In the genomic region with DNA sequence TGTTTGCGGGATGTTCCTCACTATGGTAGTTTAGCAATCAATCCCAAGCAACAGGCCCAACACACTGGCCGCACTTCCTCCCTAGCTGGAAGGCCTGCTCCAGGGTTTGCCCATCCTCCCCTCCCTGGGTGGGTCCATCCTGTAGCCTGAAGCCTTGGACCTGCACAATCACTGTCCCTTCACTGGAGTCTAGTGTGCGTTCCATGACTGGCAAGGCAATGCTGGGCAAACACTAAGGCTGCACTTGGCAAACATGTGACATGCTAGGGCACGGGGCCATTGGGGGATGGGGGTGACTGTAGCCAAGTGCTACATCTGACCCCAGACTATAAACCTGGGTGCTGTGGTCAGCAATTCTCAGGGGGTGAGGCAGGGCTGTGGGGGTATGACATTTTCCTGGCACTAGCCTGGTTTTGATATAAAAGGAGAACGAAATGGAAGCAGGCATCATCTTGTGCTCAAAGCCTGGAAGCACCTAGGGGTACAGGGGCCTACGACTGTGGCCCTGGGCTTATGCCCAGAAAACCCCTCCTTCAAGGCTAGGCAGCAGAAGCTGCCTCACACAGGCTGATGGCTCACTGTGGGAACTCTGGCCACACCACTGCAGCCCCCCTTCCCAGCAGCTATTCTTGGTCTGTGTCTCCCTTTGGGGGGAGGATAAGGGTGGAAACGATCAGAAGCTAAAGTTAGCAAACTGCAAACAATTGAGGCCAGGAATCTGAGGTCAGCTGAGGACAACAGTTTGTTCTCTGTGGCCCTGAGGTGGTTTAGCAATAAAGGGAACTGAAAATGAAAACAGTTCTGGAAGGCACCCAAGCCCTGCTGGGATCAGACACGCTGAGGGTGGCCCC, we compare ENCODE assay signal across 8 mouse cellular contexts. TPM values are rescaled to one million over a fixed set of nuclear protein-coding genes. Genes with fewer than 3 reads are reported as not detected.
DNase-seq lines count a peak whose midpoint lies in the region; ATAC-seq and TF ChIP-seq lines count a peak whose summit lies in the region.

No protein-coding gene starts in this region.

- no peaks in the 10 kb centered on the region for H3K27me3 ChIP-seq in forebrain, embryonic 13.5 days
- H3K27me3 ChIP-seq in limb, embryonic 14.5 days (ENCODE audit: control insufficient read depth, insufficient read depth, low read length) = no peaks in the 10 kb centered on the region
- no peaks in the 10 kb centered on the region for H3K27me3 ChIP-seq in midbrain, postnatal 0 days (ENCODE audit: insufficient read depth, low read length)

- TF ChIP-seq POLR2A in limb, embryonic 14.5 days (IDR thresholded peaks at IDR 0.05; ENCODE audit: borderline replicate concordance, extremely low read depth, insufficient read depth, insufficient read length) = no peak

- intact Hi-C loops in heart, postnatal 36 days (cut with DNase I) = loop anchor here (2.0 kb wide), 1 partner anchor 25 kb away; no protein-coding TSS in a partner anchor

- peak; percentile 81 to 96 for DNase-seq in adrenal gland, adult (ENCODE audit: inconsistent age in 2 of 2, low spot score in 1 of 2)
- no peak for DNase-seq in adrenal gland, postnatal 4 days (ENCODE audit: low spot score in 2 of 2)
- DNase-seq in adrenal gland, postnatal 10 days = peak; percentile 84
- peak; percentile 78 to 89 for DNase-seq in heart, postnatal 36 days
- DNase-seq in limb, embryonic 14.5 days (ENCODE audit: low spot score) = peak; percentile 36
- DNase-seq in midbrain, postnatal 0 days (ENCODE audit: low spot score) = peak; percentile 45

- no peak overlapping the region for H3K4me3 ChIP-seq in forebrain, embryonic 13.5 days
- H3K4me3 ChIP-seq in limb, embryonic 14.5 days (replicated peaks; ENCODE audit: low read length) = no peak overlapping the region
- H3K4me3 ChIP-seq in midbrain, postnatal 0 days (ENCODE audit: low read depth, low read length) = no peak overlapping the region

- no peak overlapping the region for H3K9ac ChIP-seq in forebrain, embryonic 13.5 days
- H3K9ac ChIP-seq in limb, embryonic 14.5 days (ENCODE audit: low read depth, low read length, severe bottlenecking) = no peak overlapping the region
- H3K9ac ChIP-seq in midbrain, postnatal 0 days (replicated peaks; ENCODE audit: low read length, poor library complexity, severe bottlenecking) = no peak overlapping the region

- peaks cover 64% of the 10 kb centered on the region for H3K4me1 ChIP-seq in forebrain, embryonic 13.5 days
- H3K4me1 ChIP-seq in limb, embryonic 14.5 days (ENCODE audit: control insufficient read depth, insufficient read depth, low read length) = peaks cover 45% of the 10 kb centered on the region
- H3K4me1 ChIP-seq in midbrain, postnatal 0 days (ENCODE audit: insufficient read depth, low read length) = peaks cover 12% of the 10 kb centered on the region

- no peak overlapping the region for H3K4me2 ChIP-seq in forebrain, embryonic 13.5 days
- no peak overlapping the region for H3K4me2 ChIP-seq in limb, embryonic 14.5 days (replicated peaks; ENCODE audit: low read depth, low read length, severe bottlenecking)
- no peak overlapping the region for H3K4me2 ChIP-seq in midbrain, postnatal 0 days (ENCODE audit: low read depth, low read length, poor library complexity, severe bottlenecking)

- WGBS in forebrain, embryonic 13.5 days = 59% methylated on average over 8 of the region's 8 CpGs
- WGBS in limb, embryonic 14.5 days = 53% methylated on average over 8 of the region's 8 CpGs
- WGBS in midbrain, postnatal 0 days = 54% methylated on average over 8 of the region's 8 CpGs

- peak overlapping the region; percentile 48 for H3K27ac ChIP-seq in forebrain, embryonic 13.5 days
- H3K27ac ChIP-seq in limb, embryonic 14.5 days (replicated peaks; ENCODE audit: low read depth, low read length) = peak overlapping the region; percentile 52
- H3K27ac ChIP-seq in midbrain, postnatal 0 days (ENCODE audit: low read depth, low read length) = peak overlapping the region; percentile 32

- H3K9me3 ChIP-seq in forebrain, embryonic 13.5 days (replicated peaks) = no peaks in the 10 kb centered on the region
- H3K9me3 ChIP-seq in limb, embryonic 14.5 days (ENCODE audit: control insufficient read depth, low read length) = no peaks in the 10 kb centered on the region
- no peaks in the 10 kb centered on the region for H3K9me3 ChIP-seq in midbrain, postnatal 0 days (ENCODE audit: low read length)

- ATAC-seq in forebrain, embryonic 13.5 days = peak; percentile 19; the same call in 1 of the 2 replicates
- no peak for ATAC-seq in limb, embryonic 14.5 days (ENCODE audit: low FRiP score, low read depth)
- ATAC-seq in midbrain, postnatal 0 days (ENCODE audit: low FRiP score) = 0 out of 2 replicates have a peak, but pooled peaks have one; percentile 17
- no peak for ATAC-seq in erythroblast, adult 5-6 weeks (replicated peaks; ENCODE audit: low FRiP score, poor library complexity, severe bottlenecking)

- no peaks in the 10 kb centered on the region for H3K36me3 ChIP-seq in forebrain, embryonic 13.5 days (ENCODE audit: poor library complexity, severe bottlenecking)
- H3K36me3 ChIP-seq in limb, embryonic 14.5 days (ENCODE audit: control insufficient read depth, insufficient read depth, low read length) = no peaks in the 10 kb centered on the region
- no peaks in the 10 kb centered on the region for H3K36me3 ChIP-seq in midbrain, postnatal 0 days (ENCODE audit: insufficient read depth, low read length)

- no peak for TF ChIP-seq CTCF in midbrain, postnatal 0 days (IDR thresholded peaks at IDR 0.05)

RNA-seq across cellular contexts. Expression of a gene that starts 5.0 kb away (rescaled TPM):
- total RNA-seq in adrenal gland, postnatal 4 days (2021) = not detected
- total RNA-seq in adrenal gland, postnatal 10 days (2021) = not detected
- polyA plus RNA-seq in forebrain, embryonic 13.5 days (2015; fragmentation: Nextera tagmentation; extraction: Ambion mirVana) = 0.22 TPM in 1 of 2 replicates, not detected in the other
- total RNA-seq in heart, postnatal 36 days (2021) = not detected
- polyA plus RNA-seq in limb, embryonic 14.5 days (2012; rRNA removed) = not detected in 2 replicates
- polyA plus RNA-seq in limb, embryonic 14.5 days (2014; fragmentation: Nextera tagmentation; extraction: Ambion mirVana) = not detected in 2 replicates
- total RNA-seq in midbrain, postnatal 0 days (2014; rRNA removed) = not detected in 2 replicates
- not detected in 2 replicates for polyA plus RNA-seq in midbrain, postnatal 0 days (2015; fragmentation: Nextera tagmentation; extraction: Ambion mirVana)
- not detected in 2 replicates for total RNA-seq in erythroblast, adult 5-6 weeks (2015; ENCODE audit: low replicate concordance)
- not detected in 2 replicates for total RNA-seq in erythroblast, adult 5-6 weeks (2017; ENCODE audit: low replicate concordance)

RNA-seq across cellular contexts. Expression of a gene that starts 27.1 kb away (rescaled TPM):
- 10 to 100 TPM; 70.9 to 77.5 TPM for total RNA-seq in adrenal gland, postnatal 4 days (2021)
- total RNA-seq in adrenal gland, postnatal 10 days (2021) = 10 to 100 TPM; 65.9 to 80.6 TPM
- 30.4 and 33.5 TPM in 2 replicates for polyA plus RNA-seq in forebrain, embryonic 13.5 days (2015; fragmentation: Nextera tagmentation; extraction: Ambion mirVana)
- 10 to 100 TPM; 49.2 to 58.7 TPM for total RNA-seq in heart, postnatal 36 days (2021)
- 9.9 and 12.3 TPM in 2 replicates for polyA plus RNA-seq in limb, embryonic 14.5 days (2012; rRNA removed)
- 27.0 and 28.0 TPM in 2 replicates for polyA plus RNA-seq in limb, embryonic 14.5 days (2014; fragmentation: Nextera tagmentation; extraction: Ambion mirVana)
- 26.6 and 26.7 TPM in 2 replicates for total RNA-seq in midbrain, postnatal 0 days (2014; rRNA removed)
- 19.7 and 21.5 TPM in 2 replicates for polyA plus RNA-seq in midbrain, postnatal 0 days (2015; fragmentation: Nextera tagmentation; extraction: Ambion mirVana)
- total RNA-seq in erythroblast, adult 5-6 weeks (2015; ENCODE audit: low replicate concordance) = 29.4 and 32.6 TPM in 2 replicates
- total RNA-seq in erythroblast, adult 5-6 weeks (2017; ENCODE audit: low replicate concordance) = 16.7 and 36.9 TPM in 2 replicates

Comparison
In these comparisons a context has a peak if more than half of its experiments do, and no peak if none do; other contexts are left out.
1. DNase-seq: peak in adrenal gland, adult (2 of 2), adrenal gland, postnatal 10 days (single experiment), heart, postnatal 36 days (2 of 2), limb, embryonic 14.5 days (single experiment) and midbrain, postnatal 0 days (single experiment); none in adrenal gland, postnatal 4 days (0 of 2).
2. ATAC-seq: peak in forebrain, embryonic 13.5 days (single experiment) and midbrain, postnatal 0 days (single experiment); none in limb, embryonic 14.5 days (single experiment) and erythroblast, adult 5-6 weeks (single experiment).
3. Peak in every context shown above with its lines, with median percentiles within 50 percentile points of each other: H3K27ac ChIP-seq.